ENCODE assay signal across 8 mouse cellular contexts in genomic region chr19:42315914-42316313, GRCm38 (mm10).
A peak's percentile ranks its signal among the peaks of the same experiment; 100 is the strongest.
DNase-seq lines count a peak whose midpoint lies in the region; ATAC-seq and TF ChIP-seq lines count a peak whose summit lies in the region.

No protein-coding gene starts in this region.

- no peak overlapping the region for H3K27ac ChIP-seq in embryonic facial prominence, embryonic 13.5 days
- no peak overlapping the region for H3K27ac ChIP-seq in heart, embryonic 10.5 days
- H3K27ac ChIP-seq in kidney, postnatal 0 days: no peak overlapping the region
- H3K27ac ChIP-seq in liver, embryonic 13.5 days: no peak overlapping the region
- H3K27ac ChIP-seq in neural tube, embryonic 15.5 days (replicated peaks): peak overlapping the region; percentile 76

- peaks cover 29% of the 10 kb centered on the region for H3K4me1 ChIP-seq in embryonic facial prominence, embryonic 13.5 days
- 0 out of 2 replicates have a peak, but pooled peaks cover 3% of the 10 kb centered on the region for H3K4me1 ChIP-seq in heart, embryonic 10.5 days
- H3K4me1 ChIP-seq in kidney, postnatal 0 days (replicated peaks; ENCODE audit: insufficient read depth, low read length): no peaks in the 10 kb centered on the region
- no peaks in the 10 kb centered on the region for H3K4me1 ChIP-seq in liver, embryonic 13.5 days (replicated peaks)
- H3K4me1 ChIP-seq in neural tube, embryonic 15.5 days: peaks cover 65% of the 10 kb centered on the region

- no peak overlapping the region for H3K4me2 ChIP-seq in embryonic facial prominence, embryonic 13.5 days
- no peak overlapping the region for H3K4me2 ChIP-seq in kidney, postnatal 0 days (ENCODE audit: low read length)
- no peak overlapping the region for H3K4me2 ChIP-seq in liver, embryonic 13.5 days
- H3K4me2 ChIP-seq in neural tube, embryonic 15.5 days: no peak overlapping the region

- no peaks in the 10 kb centered on the region for H3K9me3 ChIP-seq in embryonic facial prominence, embryonic 13.5 days
- no peaks in the 10 kb centered on the region for H3K9me3 ChIP-seq in heart, embryonic 10.5 days
- no peaks in the 10 kb centered on the region for H3K9me3 ChIP-seq in kidney, postnatal 0 days (replicated peaks; ENCODE audit: low read length)
- no peaks in the 10 kb centered on the region for H3K9me3 ChIP-seq in liver, embryonic 13.5 days (replicated peaks)
- no peaks in the 10 kb centered on the region for H3K9me3 ChIP-seq in neural tube, embryonic 15.5 days (replicated peaks)

- no peaks in the 10 kb centered on the region for H3K36me3 ChIP-seq in embryonic facial prominence, embryonic 13.5 days
- H3K36me3 ChIP-seq in heart, embryonic 10.5 days: no peaks in the 10 kb centered on the region
- H3K36me3 ChIP-seq in kidney, postnatal 0 days (ENCODE audit: insufficient read depth, low read length): no peaks in the 10 kb centered on the region
- H3K36me3 ChIP-seq in liver, embryonic 13.5 days: no peaks in the 10 kb centered on the region
- no peaks in the 10 kb centered on the region for H3K36me3 ChIP-seq in neural tube, embryonic 15.5 days

- 5% methylated on average over 1 of the region's 1 CpGs for WGBS in embryonic facial prominence, embryonic 13.5 days
- WGBS in heart, embryonic 10.5 days: 7% methylated on average over 1 of the region's 1 CpGs
- 0% methylated on average over 1 of the region's 1 CpGs for WGBS in kidney, postnatal 0 days
- WGBS in liver, embryonic 13.5 days (ENCODE audit: insufficient replicate concordance): 0% methylated on average over 1 of the region's 1 CpGs
- 10% methylated on average over 1 of the region's 1 CpGs for WGBS in neural tube, embryonic 15.5 days

- ATAC-seq in embryonic facial prominence, embryonic 13.5 days (ENCODE audit: insufficient number of reproducible peaks, insufficient read depth, low FRiP score, low TSS enrichment, low read depth): peak; percentile 46; the same call in 1 of the 2 replicates
- ATAC-seq in kidney, postnatal 0 days (replicated peaks; ENCODE audit: low FRiP score, low read depth): peak; percentile 46; the same call in 1 of the 2 replicates
- ATAC-seq in liver, embryonic 13.5 days (ENCODE audit: low read depth): no peak
- ATAC-seq in neural tube, embryonic 15.5 days (ENCODE audit: low FRiP score): peak; percentile 51

- no peak overlapping the region for H3K4me3 ChIP-seq in embryonic facial prominence, embryonic 13.5 days
- H3K4me3 ChIP-seq in heart, embryonic 10.5 days: no peak overlapping the region
- no peak overlapping the region for H3K4me3 ChIP-seq in kidney, postnatal 0 days (replicated peaks; ENCODE audit: low read depth, low read length)
- H3K4me3 ChIP-seq in liver, embryonic 13.5 days (replicated peaks): no peak overlapping the region
- H3K4me3 ChIP-seq in neural tube, embryonic 15.5 days (replicated peaks): no peak overlapping the region

- peak; percentile 55 for DNase-seq in 416B (ENCODE audit: low read depth)
- DNase-seq in adrenal gland, postnatal 36 days: peak; percentile 82 to 83
- peak; percentile 88 for DNase-seq in heart, embryonic 10.5 days (ENCODE audit: low spot score)
- peak; percentile 84 for DNase-seq in kidney, postnatal 0 days (ENCODE audit: low spot score)
- peak; percentile 28 for DNase-seq in liver, embryonic 13.5 days
- DNase-seq in testis, postnatal 14 days (ENCODE audit: low spot score): peak; percentile 33

- TF ChIP-seq CTCF in kidney, postnatal 0 days (IDR thresholded peaks at IDR 0.05; ENCODE audit: low read depth): peak; percentile 95

- no peaks in the 10 kb centered on the region; the same call in 1 of the 2 replicates for H3K27me3 ChIP-seq in embryonic facial prominence, embryonic 13.5 days
- H3K27me3 ChIP-seq in heart, embryonic 10.5 days (ENCODE audit: insufficient read depth, poor library complexity, severe bottlenecking): peaks cover 84% of the 10 kb centered on the region
- H3K27me3 ChIP-seq in kidney, postnatal 0 days (ENCODE audit: insufficient read depth, low read length): no peaks in the 10 kb centered on the region
- H3K27me3 ChIP-seq in liver, embryonic 13.5 days: peaks cover 8% of the 10 kb centered on the region; the same call in 1 of the 2 replicates
- no peaks in the 10 kb centered on the region for H3K27me3 ChIP-seq in neural tube, embryonic 15.5 days (replicated peaks)

- H3K9ac ChIP-seq in embryonic facial prominence, embryonic 13.5 days: no peak overlapping the region
- H3K9ac ChIP-seq in kidney, postnatal 0 days (ENCODE audit: low read depth, low read length): no peak overlapping the region
- no peak overlapping the region for H3K9ac ChIP-seq in liver, embryonic 13.5 days
- H3K9ac ChIP-seq in neural tube, embryonic 15.5 days (replicated peaks): no peak overlapping the region

Comparison
In these comparisons a context has a peak if more than half of its experiments do, and no peak if none do; other contexts are left out.
1. DNase-seq: peak in every context shown above with its lines; median percentile 88 in heart, embryonic 10.5 days; 84 in kidney, postnatal 0 days; 82 in adrenal gland, postnatal 36 days; 55 in 416B; 33 in testis, postnatal 14 days; 28 in liver, embryonic 13.5 days.